Mouse (Mus musculus): ENCODE data around the gene Tab3.

- no peak for TF ChIP-seq GATA1 (IDR thresholded peaks at IDR 0.05; ENCODE audit: borderline replicate concordance, low read length)
- no peak for TF ChIP-seq FLI1 (IDR thresholded peaks at IDR 0.05; ENCODE audit: low read length)
Measured at GRCm38 (mm10) chrX:85585575-85585974, 11.8 kb downstream of the Tab3 start.

Measured in megakaryocyte, embryonic 14.5 days (primary cell).